Mouse (Mus musculus): ENCODE measurements around the gene Add3. TPM values are rescaled to one million over a fixed set of nuclear protein-coding genes. Genes with fewer than 3 reads are reported as not detected.
A peak's percentile ranks its signal among the peaks of the same experiment; 100 is the strongest.

Add3 gene
- polyA plus RNA-seq (2012; ENCODE audit: insufficient read depth, insufficient read length, missing spikeins) = 40.1 and 40.8 TPM in 2 replicates

DNA sequence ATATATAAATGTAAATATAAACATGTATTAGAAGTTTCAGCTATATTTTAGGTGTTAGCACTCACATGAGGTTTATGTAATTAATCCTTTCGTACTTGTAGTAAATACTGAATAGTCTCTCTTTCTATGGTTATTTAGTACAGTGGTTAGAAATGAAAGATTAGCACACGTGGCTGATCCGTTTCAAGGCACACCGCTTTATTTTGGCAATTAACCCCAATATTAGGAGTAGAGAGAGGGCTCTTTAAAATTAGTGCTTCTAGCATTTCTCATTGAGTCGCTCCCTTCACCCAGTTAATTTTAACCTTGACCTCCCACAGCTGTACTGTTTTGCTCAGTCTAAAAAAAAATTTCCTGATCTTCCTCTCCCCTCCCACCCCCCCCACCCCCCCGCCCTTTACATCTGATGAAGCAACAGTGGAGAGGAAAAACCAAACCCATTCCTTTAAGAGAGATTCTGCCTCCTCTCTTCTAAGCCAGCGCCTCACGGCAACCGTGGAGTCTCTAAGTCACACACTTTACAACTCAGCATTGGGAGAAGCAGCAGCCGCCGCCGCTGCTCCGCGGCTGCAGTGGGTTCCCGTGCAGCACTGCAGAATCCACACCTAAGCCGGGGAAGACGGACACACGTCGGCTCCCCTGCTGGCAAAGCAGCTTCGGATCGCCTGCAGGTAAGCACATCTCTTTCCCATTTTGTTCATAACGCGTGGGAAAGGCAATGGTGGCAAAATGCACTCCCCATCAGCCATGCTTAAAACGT, at the start of gene Add3:
Add3 (plus strand) TSS at position 400 of the 760 bp plus-strand sequence.
- H3K4me3 ChIP-seq (ENCODE audit: insufficient read depth, low read depth, low read length) = peak within 1 kb of the TSS; percentile 74
- H3K27ac ChIP-seq (replicated peaks; ENCODE audit: low read depth, low read length) = peak within 1 kb of the TSS; percentile 73
- no peaks in the 10 kb centered on the region for H3K4me1 ChIP-seq (ENCODE audit: control insufficient read depth, insufficient read depth, insufficient read length, low read length)

- H3K4me1 ChIP-seq (ENCODE audit: control insufficient read depth, insufficient read depth, insufficient read length, low read length) = no peaks in the 10 kb centered on the region
- H3K4me3 ChIP-seq (ENCODE audit: insufficient read depth, low read depth, low read length) = no peak overlapping the region
- H3K27ac ChIP-seq (replicated peaks; ENCODE audit: low read depth, low read length) = no peak overlapping the region
These were observed 49.6 kb upstream of the Add3 start for GRCm38 (mm10) chr19:53090677-53091076.

DNA sequence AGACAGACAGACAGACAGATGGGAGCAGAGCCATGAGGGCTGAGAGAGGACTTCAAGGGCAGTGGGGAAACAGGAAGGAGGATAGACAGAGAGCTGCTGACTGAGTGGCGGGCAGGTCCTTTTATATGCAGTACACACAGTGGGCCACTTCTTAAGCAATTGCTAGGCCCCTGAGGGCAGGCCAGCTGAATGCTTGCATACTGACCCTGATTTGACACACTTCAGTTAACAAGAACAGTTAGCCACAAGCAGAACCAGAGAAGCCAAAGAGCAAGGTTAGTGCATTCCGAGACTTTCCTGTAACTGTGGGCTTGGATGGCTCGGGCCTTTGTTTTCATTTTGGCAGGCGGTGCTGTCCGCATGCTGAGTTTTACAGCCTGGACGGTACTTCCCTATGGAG, 48.0 kb upstream of the Add3 start:
- no peaks in the 10 kb centered on the region for H3K4me1 ChIP-seq (ENCODE audit: control insufficient read depth, insufficient read depth, insufficient read length, low read length)
- no peak overlapping the region for H3K4me3 ChIP-seq (ENCODE audit: insufficient read depth, low read depth, low read length)

GRCm38 (mm10) chr19:53093294-53093693, 46.9 kb upstream of the Add3 start:
- no peak overlapping the region for H3K27ac ChIP-seq (replicated peaks; ENCODE audit: low read depth, low read length)
- H3K4me1 ChIP-seq (ENCODE audit: control insufficient read depth, insufficient read depth, insufficient read length, low read length) = no peaks in the 10 kb centered on the region
- H3K4me3 ChIP-seq (ENCODE audit: insufficient read depth, low read depth, low read length) = no peak overlapping the region

More for the DNA sequence above, 48.0 kb upstream of the Add3 start:
- H3K27ac ChIP-seq (replicated peaks; ENCODE audit: low read depth, low read length) = no peak overlapping the region

DNA sequence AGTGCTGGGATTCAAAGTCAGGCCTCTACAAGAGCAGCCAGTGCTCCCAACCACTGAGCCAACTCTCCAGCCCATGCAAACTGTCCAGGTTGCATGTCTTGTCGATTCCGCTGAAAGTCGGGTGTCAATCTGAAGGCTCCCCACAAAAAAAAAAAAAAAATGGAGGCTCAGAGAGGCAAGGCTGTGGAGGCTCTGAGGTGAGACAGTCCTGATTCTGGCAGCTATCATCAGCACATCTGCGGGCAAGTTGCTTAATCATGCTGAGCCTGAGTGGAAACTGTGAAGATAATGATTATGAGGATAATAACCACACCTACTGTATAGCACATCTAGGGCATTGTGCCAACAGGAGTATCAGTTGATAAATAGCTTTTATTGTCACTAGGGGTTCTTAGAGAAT, 45.6 kb upstream of the Add3 start:
- H3K4me3 ChIP-seq (ENCODE audit: insufficient read depth, low read depth, low read length) = no peak overlapping the region
- no peaks in the 10 kb centered on the region for H3K4me1 ChIP-seq (ENCODE audit: control insufficient read depth, insufficient read depth, insufficient read length, low read length)
- H3K27ac ChIP-seq (replicated peaks; ENCODE audit: low read depth, low read length) = no peak overlapping the region

DNA sequence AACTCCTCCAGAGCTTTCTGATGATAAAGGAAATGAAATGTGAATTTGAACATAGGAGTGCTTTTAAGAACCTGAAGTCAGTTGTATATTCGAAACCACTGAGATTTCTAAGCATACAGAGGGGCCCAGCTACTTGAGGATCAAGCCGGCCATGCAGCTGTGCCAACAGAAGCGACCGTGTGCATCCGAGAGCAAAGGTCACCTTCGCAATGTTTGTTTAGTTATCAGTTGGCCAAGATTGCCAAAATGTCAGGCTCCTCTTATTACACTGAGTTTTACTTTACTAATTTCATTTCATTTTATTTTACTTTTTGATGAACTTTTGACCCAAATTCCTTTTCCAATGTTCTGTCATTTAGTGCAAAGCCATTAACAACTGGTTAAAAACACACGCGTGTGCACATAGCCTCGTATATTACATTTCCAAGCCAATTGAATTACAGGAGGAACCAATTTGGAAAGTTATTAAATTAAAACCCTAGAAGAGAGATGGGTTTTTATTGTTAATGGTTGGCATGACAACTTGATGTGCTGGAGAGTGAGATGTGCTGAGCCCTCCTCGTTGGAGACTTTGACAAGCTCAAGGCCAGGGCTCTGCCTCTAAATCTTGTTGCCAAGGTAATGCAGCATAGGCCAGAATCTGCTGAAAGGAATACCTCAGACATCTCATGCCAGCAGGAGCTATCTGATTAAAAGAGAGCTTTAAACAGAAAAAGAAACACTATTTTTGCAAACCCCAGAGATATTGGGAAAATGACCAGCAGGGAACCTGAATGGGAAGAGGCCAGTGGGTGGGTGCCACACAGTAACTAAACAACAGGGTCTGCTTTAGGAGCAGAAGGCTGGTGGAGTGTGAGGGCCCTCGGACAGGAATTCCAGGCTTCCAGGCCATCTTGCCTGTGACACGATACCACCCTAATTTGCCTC, 38.6 kb upstream of the Add3 start:
- H3K4me1 ChIP-seq (ENCODE audit: control insufficient read depth, insufficient read depth, insufficient read length, low read length) = no peaks in the 10 kb centered on the region
- no peak overlapping the region for H3K27ac ChIP-seq (replicated peaks; ENCODE audit: low read depth, low read length)
- no peak overlapping the region for H3K4me3 ChIP-seq (ENCODE audit: insufficient read depth, low read depth, low read length)

DNA sequence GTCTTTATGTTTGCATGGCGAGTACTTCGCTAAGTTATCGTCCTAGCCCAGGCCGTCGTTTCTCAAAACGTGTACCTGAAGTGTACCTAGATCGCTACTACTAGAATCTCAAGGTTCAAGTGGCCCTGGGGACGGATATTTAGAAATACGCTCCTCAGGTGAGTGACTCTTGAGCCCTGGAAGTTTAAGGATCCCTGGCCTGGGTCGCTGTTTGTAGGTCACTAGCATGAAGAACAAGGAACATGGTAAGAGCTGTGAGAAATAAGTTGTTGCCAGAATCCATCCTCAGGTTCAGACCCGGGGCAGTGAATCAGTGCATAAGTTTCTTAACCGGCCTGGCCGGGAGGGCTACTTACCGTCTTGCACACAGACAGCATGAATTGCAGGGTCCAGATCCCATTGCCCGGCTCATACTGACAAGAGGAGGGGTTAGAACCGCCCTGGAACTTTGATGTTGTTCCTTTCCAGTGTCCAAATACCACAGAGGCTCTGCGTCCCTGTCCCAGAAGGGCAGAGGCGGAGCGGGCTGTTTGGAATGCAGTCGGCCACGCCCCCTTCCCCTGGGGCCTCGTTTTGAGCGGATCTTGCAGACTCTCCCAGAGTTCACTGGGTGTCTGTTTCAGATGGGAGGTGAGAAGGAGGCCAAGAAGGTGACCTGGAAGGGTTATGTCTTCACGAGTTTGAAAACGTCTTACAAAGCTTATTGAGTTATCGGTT, 34.7 kb upstream of the Add3 start:
- Histone ChIP-seq H3K27ac (replicated peaks; ENCODE audit: low read depth, low read length) (peak overlapping the region; percentile 11; the same call in 1 of the 2 replicates), H3K4me3 (ENCODE audit: insufficient read depth, low read depth, low read length) (peak overlapping the region; percentile 36; the same call in 1 of the 2 replicates), H3K4me1 (ENCODE audit: control insufficient read depth, insufficient read depth, insufficient read length, low read length) (peaks cover 3% of the 10 kb centered on the region; the same call in 1 of the 2 replicates)

DNA sequence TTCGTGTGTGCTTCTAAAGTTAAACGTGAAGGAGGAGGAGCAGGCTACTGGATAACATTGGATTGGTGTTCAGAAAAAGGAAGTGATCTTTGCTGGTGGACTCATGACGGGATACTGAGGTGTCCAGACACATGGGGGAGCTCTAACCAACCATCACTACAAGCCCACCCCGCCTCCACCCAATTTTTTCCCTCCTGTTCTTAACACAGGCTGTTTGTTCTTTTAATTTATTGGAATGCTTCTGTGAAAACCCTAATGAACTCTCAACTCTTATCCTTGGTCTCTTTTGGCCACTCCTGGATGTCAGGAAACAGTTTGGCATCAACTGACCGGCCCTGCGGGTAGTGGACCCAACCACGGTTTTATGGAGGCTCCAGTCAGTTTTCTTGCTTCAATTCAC, 33.3 kb upstream of the Add3 start:
- H3K27ac ChIP-seq (replicated peaks; ENCODE audit: low read depth, low read length) = peak overlapping the region; percentile 48

GRCm38 (mm10) chr19:53107361-53108247, 32.6 kb upstream of the Add3 start:
- Histone ChIP-seq H3K4me1 (ENCODE audit: control insufficient read depth, insufficient read depth, insufficient read length, low read length) (peaks cover 5% of the 10 kb centered on the region; the same call in 1 of the 2 replicates), H3K4me3 (ENCODE audit: insufficient read depth, low read depth, low read length) (no peak overlapping the region), H3K27ac (replicated peaks; ENCODE audit: low read depth, low read length) (peak overlapping the region; percentile 48)

More for the DNA sequence above, 33.3 kb upstream of the Add3 start:
- Histone ChIP-seq H3K4me3 (ENCODE audit: insufficient read depth, low read depth, low read length) (no peak overlapping the region), H3K4me1 (ENCODE audit: control insufficient read depth, insufficient read depth, insufficient read length, low read length) (peaks cover 5% of the 10 kb centered on the region; the same call in 1 of the 2 replicates)

- H3K27ac ChIP-seq (replicated peaks; ENCODE audit: low read depth, low read length) = no peak overlapping the region
- H3K4me3 ChIP-seq (ENCODE audit: insufficient read depth, low read depth, low read length) = no peak overlapping the region
- H3K4me1 ChIP-seq (ENCODE audit: control insufficient read depth, insufficient read depth, insufficient read length, low read length) = peaks cover 3% of the 10 kb centered on the region; the same call in 1 of the 2 replicates
These were observed 28.1 kb upstream of the Add3 start for GRCm38 (mm10) chr19:53111996-53112590.

DNA sequence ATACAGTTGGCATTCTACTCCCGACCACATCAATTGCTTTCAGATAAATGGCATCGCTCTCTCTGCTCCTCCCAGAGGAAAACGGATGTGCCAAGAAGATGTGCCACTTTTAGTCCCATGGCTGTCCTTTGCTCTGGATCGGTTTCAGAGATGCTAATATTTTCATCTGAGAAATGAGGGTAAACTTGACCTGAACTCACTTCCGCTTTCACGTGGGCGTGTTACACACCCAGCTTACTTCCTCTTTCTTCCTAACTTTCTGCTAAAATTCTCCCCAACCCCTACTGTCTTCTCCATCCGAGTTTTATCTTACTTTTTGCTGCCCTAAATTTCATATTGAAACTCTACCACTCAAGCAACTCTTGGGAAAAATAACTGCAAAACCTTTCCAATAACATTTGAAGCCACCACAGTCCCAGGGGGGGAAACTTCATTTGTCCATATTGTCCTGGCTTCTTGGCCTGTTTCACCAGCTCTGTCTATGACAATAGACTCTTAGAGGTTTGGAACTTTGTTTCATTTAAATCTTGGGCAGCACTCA, 20.9 kb upstream of the Add3 start:
- no peaks in the 10 kb centered on the region; the same call in 1 of the 2 replicates for H3K4me1 ChIP-seq (ENCODE audit: control insufficient read depth, insufficient read depth, insufficient read length, low read length)

GRCm38 (mm10) chr19:53120483-53120882, 19.8 kb upstream of the Add3 start:
- Histone ChIP-seq H3K27ac (replicated peaks; ENCODE audit: low read depth, low read length) (peak overlapping the region; percentile 23), H3K4me1 (ENCODE audit: control insufficient read depth, insufficient read depth, insufficient read length, low read length) (no peaks in the 10 kb centered on the region; the same call in 1 of the 2 replicates), H3K4me3 (ENCODE audit: insufficient read depth, low read depth, low read length) (no peak overlapping the region)

More for the DNA sequence above, 20.9 kb upstream of the Add3 start:
- H3K27ac ChIP-seq (replicated peaks; ENCODE audit: low read depth, low read length) = no peak overlapping the region
- H3K4me3 ChIP-seq (ENCODE audit: insufficient read depth, low read depth, low read length) = no peak overlapping the region

DNA sequence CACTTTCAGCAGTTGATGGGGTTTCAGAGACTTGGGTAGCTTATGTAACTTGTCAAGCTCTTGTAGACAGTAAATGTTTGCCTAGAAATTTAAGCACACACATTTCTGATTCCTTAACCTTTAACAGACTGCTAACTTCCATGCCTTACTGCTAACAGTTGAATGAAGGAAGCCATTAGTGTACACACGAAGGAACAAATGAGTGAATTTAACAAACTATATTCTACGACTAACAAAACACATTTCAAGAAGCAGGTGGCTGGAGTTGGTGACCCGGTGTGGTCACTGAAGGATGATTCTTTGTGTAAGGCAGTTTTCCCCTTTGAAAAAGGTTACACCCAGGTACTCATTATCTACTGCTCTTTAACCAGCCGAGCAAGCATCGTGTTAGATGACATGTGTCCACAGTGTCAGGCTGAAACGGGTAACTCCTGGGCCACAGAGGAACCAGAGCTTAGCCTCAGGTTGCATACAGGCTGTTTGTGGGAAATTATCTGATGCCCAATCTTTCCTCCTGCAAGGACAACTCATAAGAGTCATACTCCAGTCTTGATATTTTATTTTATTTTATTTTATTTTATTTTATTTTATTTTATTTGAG, 17.5 kb upstream of the Add3 start:
- Histone ChIP-seq H3K4me1 (ENCODE audit: control insufficient read depth, insufficient read depth, insufficient read length, low read length) (no peaks in the 10 kb centered on the region; the same call in 1 of the 2 replicates), H3K27ac (replicated peaks; ENCODE audit: low read depth, low read length) (no peak overlapping the region), H3K4me3 (ENCODE audit: insufficient read depth, low read depth, low read length) (no peak overlapping the region)
